Mouse (Mus musculus) heart, embryonic 10.5 days (tissue): Measurements from ENCODE around the gene Anapc5. TPM values are rescaled to one million over a fixed set of nuclear protein-coding genes. Genes with fewer than 3 reads are reported as not detected.

Source experiments
- DNase-seq: peaks from one replicate; pipeline ENCODE4 v3.0.0-alpha.2; 2017; ENCODE audit warnings: low spot score
- H3K27ac ChIP-seq: fragments of 300-500 bp; sonication (generic); 2 replicates; pipeline ENCODE4 v1.5.1; 2016; ENCODE audit warnings: mild to moderate bottlenecking
- H3K27me3 ChIP-seq: fragments of 300-500 bp; sonication (generic); 2 replicates; pipeline ENCODE4 v1.6.1; 2016; ENCODE audit warnings: mild to moderate bottlenecking; ENCODE audit not compliant: poor library complexity, insufficient read depth, severe bottlenecking
- H3K36me3 ChIP-seq: fragments of 300-500 bp; sonication (generic); 2 replicates; pipeline ENCODE4 v1.6.1; 2016; ENCODE audit warnings: mild to moderate bottlenecking, moderate library complexity
- H3K4me1 ChIP-seq: fragments of 300-500 bp; sonication (generic); 2 replicates; pipeline ENCODE4 v1.6.1; 2016; ENCODE audit warnings: mild to moderate bottlenecking
- H3K4me3 ChIP-seq: fragments of 300-500 bp; sonication (generic); 2 replicates; pipeline ENCODE4 v1.5.1; 2016; ENCODE audit warnings: mild to moderate bottlenecking, moderate library complexity
- H3K9me3 ChIP-seq: fragments of 300-500 bp; sonication (generic); 2 replicates; pipeline ENCODE4 v1.6.1; 2016; ENCODE audit warnings: mild to moderate bottlenecking, moderate library complexity
- WGBS: fragments of 180-500 bp; shearing (Covaris S2); methylation state at CpG from one replicate; pipeline ENCODE4 v1.1.7; 2016; 5-methylcytosine and 5-hydroxymethylcytosine counted together
- polyA plus RNA-seq: library from polyadenylated mRNA; unstranded; fragments of >200 nt; fragmentation: Nextera tagmentation; extraction: Ambion mirVana; gene quantifications from 2 replicates; pipeline ENCODE4 v1.2.1, GENCODE M21; 2016

Anapc5 gene
- 405 and 415 TPM in 2 replicates for polyA plus RNA-seq

- WGBS = under 1% methylated on average over 55 of the region's 55 CpGs
- Histone ChIP-seq H3K4me1 (peaks cover 10% of the 10 kb centered on the region), H3K27ac (peak within 1 kb of the TSS; percentile 97)
These were observed at the start of gene Anapc5 for GRCm38 (mm10) chr5:122820777-122821523. Gene Anapc5, minus strand, starts transcription at chr5:122821339.

GRCm38 (mm10) chr5:122863053-122863452, 41.9 kb upstream of the Anapc5 start:
- WGBS = 95% methylated on average over 2 of the region's 2 CpGs
- peaks cover 68% of the 10 kb centered on the region for H3K36me3 ChIP-seq

More at GRCm38 (mm10) chr5:122820777-122821523, at the start of gene Anapc5:
- H3K36me3 ChIP-seq = peaks cover 35% of the 10 kb centered on the region
- H3K4me3 ChIP-seq = peak within 1 kb of the TSS; percentile 87
- no peaks in the 10 kb centered on the region for H3K9me3 ChIP-seq
- peak; percentile 98 for DNase-seq
- H3K27me3 ChIP-seq = no peaks in the 10 kb centered on the region

DNA sequence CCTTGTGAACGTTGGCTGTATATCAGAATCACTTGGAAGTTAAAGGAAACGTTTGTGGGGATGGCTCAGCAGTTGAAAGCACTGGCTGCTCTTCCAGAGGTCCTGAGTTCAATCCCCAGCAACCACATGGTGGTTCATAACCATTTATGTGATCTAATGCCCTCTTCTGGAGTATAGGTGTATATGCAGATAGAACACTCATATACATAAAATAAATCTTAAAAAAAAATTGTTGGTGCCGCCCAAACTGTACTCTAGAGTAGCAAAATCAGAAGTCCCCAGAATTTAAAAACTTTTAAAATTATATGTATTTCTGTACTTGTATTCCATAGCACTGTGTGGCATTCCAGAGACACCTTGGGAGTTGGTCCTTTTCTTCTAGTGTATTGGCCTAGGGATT, 34.7 kb upstream of the Anapc5 start:
- H3K36me3 ChIP-seq = peaks cover 7% of the 10 kb centered on the region; the same call in 1 of the 2 replicates

More at GRCm38 (mm10) chr5:122863053-122863452, 41.9 kb upstream of the Anapc5 start:
- no peak overlapping the region for H3K4me3 ChIP-seq
- no peaks in the 10 kb centered on the region for H3K4me1 ChIP-seq
- H3K27me3 ChIP-seq = no peaks in the 10 kb centered on the region
- no peak overlapping the region for H3K27ac ChIP-seq
- no peak for DNase-seq
- no peaks in the 10 kb centered on the region for H3K9me3 ChIP-seq

GRCm38 (mm10) chr5:122852611-122853010, 31.5 kb upstream of the Anapc5 start:
- Histone ChIP-seq H3K9me3 (no peaks in the 10 kb centered on the region), H3K27me3 (no peaks in the 10 kb centered on the region), H3K4me1 (peaks cover 15% of the 10 kb centered on the region), H3K4me3 (no peak overlapping the region), H3K36me3 (peaks cover 3% of the 10 kb centered on the region; the same call in 1 of the 2 replicates), H3K27ac (no peak overlapping the region)
- 75% methylated on average over 2 of the region's 2 CpGs for WGBS
- DNase-seq = no peak

More for the DNA sequence above, 34.7 kb upstream of the Anapc5 start:
- H3K4me1 ChIP-seq = peaks cover 8% of the 10 kb centered on the region
- no peaks in the 10 kb centered on the region for H3K27me3 ChIP-seq
- H3K4me3 ChIP-seq = no peak overlapping the region
- WGBS = 78% methylated on average over 3 of the region's 3 CpGs
- no peaks in the 10 kb centered on the region for H3K9me3 ChIP-seq
- H3K27ac ChIP-seq = no peak overlapping the region
- DNase-seq = no peak

DNA sequence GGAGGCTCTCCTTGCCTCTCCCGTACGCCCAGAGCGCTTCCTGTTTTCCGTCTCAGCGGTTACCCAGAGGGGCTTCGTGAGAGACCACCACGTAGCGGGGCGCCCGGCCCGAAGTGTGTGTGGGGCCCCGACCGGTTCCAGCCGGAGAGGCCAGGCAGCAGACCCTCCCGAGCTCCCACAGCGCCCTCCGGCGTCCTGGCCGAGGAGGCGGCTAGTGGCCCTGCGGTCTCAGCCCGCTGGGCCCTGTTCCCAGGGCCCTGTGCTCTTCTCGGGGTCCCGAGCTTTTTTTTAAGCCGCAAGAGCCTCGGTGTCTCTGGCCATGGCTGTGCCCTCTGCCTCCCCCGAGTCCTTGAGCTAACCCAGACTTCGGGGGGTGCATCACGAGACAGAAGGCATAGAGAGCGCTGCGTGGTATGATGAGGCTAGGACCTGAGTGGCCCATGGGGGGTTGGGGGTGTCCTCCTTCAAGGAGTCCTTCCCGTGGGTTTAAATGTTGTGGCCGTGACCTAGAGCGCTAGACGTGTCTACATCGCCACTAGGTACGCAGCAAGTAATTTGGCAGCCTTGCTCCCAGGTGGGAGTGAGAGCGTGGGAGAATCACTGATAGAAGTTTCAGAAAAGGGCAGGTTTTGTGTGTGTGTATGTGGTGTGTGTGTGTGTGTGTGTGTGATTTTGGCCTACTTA, 29.3 kb upstream of the Anapc5 start:
- Histone ChIP-seq H3K9me3 (no peaks in the 10 kb centered on the region), H3K4me1 (peaks cover 15% of the 10 kb centered on the region), H3K27me3 (no peaks in the 10 kb centered on the region), H3K27ac (peak overlapping the region; percentile 97), H3K36me3 (no peaks in the 10 kb centered on the region), H3K4me3 (peak overlapping the region; percentile 86)
- no peak for DNase-seq
- under 1% methylated on average over 38 of the region's 38 CpGs for WGBS

GRCm38 (mm10) chr5:122849521-122850318, 28.6 kb upstream of the Anapc5 start, which contains the start of gene Rnf34:
Gene Rnf34, plus strand, starts transcription at chr5:122850048.
- Histone ChIP-seq H3K9me3 (no peaks in the 10 kb centered on the region), H3K27me3 (no peaks in the 10 kb centered on the region), H3K4me1 (peaks cover 15% of the 10 kb centered on the region), H3K27ac (peak within 1 kb of the TSS; percentile 97), H3K36me3 (no peaks in the 10 kb centered on the region), H3K4me3 (peak within 1 kb of the TSS; percentile 86)
- 1% methylated on average over 61 of the region's 61 CpGs for WGBS
- DNase-seq = peak; percentile 99

DNA sequence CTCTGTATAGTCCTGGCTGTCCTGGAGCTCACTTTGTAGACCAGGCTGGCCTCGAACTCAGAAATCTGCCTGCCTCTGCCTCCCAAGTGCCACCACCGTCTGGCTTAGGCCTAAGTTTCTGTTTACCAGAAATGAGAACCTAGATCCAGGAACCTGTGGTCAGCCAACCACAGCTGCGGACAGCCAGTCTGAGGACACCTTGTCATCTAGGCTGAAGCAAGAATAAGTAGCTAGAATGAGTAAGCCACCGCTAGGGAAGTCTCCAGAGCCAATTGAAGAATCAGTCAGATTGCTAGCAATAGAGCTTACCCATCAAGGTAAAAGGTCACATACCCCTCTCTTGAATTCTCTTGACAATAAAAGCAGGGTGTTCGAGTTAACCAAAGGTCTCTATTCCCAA, 22.7 kb upstream of the Anapc5 start:
- 75% methylated on average over 5 of the region's 5 CpGs for WGBS
- no peak overlapping the region for H3K27ac ChIP-seq
- H3K27me3 ChIP-seq = no peaks in the 10 kb centered on the region

GRCm38 (mm10) chr5:122841126-122841525, 20.0 kb upstream of the Anapc5 start:
- Histone ChIP-seq H3K4me3 (no peak overlapping the region), H3K36me3 (no peaks in the 10 kb centered on the region)
- WGBS = 88% methylated on average over 2 of the region's 2 CpGs

More for the DNA sequence above, 22.7 kb upstream of the Anapc5 start:
- no peaks in the 10 kb centered on the region for H3K4me1 ChIP-seq
- H3K36me3 ChIP-seq = no peaks in the 10 kb centered on the region
- H3K9me3 ChIP-seq = no peaks in the 10 kb centered on the region
- H3K4me3 ChIP-seq = no peak overlapping the region
- no peak for DNase-seq

DNA sequence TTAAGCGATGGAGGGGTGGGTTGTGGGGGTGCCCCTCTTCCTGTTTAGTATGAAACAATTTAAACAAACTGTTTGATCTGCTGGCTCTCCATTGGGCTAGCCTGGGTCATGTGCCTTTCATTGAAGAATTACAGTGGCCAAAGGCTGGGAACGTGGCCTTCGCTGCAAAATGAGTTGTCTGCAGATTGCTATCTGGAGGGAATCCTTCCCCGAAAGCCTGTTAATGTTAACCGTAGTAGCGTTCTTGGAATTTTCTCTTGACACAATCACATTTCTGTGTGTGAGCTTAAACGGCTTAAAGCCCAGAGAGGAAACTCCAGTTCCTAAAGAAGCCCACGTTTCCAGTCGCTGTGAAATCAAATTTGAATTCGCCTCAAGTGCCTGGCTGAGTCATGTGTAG, 11.9 kb upstream of the Anapc5 start:
- WGBS = 71% methylated on average over 10 of the region's 10 CpGs
- Histone ChIP-seq H3K27me3 (no peaks in the 10 kb centered on the region), H3K9me3 (no peaks in the 10 kb centered on the region), H3K27ac (no peak overlapping the region), H3K4me3 (no peak overlapping the region), H3K4me1 (no peaks in the 10 kb centered on the region), H3K36me3 (no peaks in the 10 kb centered on the region)
- no peak for DNase-seq

More at GRCm38 (mm10) chr5:122841126-122841525, 20.0 kb upstream of the Anapc5 start:
- no peaks in the 10 kb centered on the region for H3K4me1 ChIP-seq
- no peaks in the 10 kb centered on the region for H3K27me3 ChIP-seq
- no peaks in the 10 kb centered on the region for H3K9me3 ChIP-seq
- no peak for DNase-seq
- H3K27ac ChIP-seq = no peak overlapping the region

- H3K9me3 ChIP-seq = no peaks in the 10 kb centered on the region
- H3K27ac ChIP-seq = no peak overlapping the region
- WGBS = 84% methylated on average over 10 of the region's 10 CpGs
- no peaks in the 10 kb centered on the region for H3K27me3 ChIP-seq
- no peak overlapping the region for H3K4me3 ChIP-seq
- H3K4me1 ChIP-seq = no peaks in the 10 kb centered on the region
- DNase-seq = no peak
- H3K36me3 ChIP-seq = no peaks in the 10 kb centered on the region
These were observed 11.4 kb upstream of the Anapc5 start for GRCm38 (mm10) chr5:122832536-122832935.

GRCm38 (mm10) chr5:122825099-122825498, 4.0 kb upstream of the Anapc5 start:
- 79% methylated on average over 8 of the region's 8 CpGs for WGBS
- H3K4me1 ChIP-seq = peaks cover 2% of the 10 kb centered on the region; the same call in 1 of the 2 replicates
- no peaks in the 10 kb centered on the region for H3K36me3 ChIP-seq
- no peak for DNase-seq
- no peak overlapping the region for H3K4me3 ChIP-seq
- H3K27me3 ChIP-seq = no peaks in the 10 kb centered on the region
- no peak overlapping the region for H3K27ac ChIP-seq
- H3K9me3 ChIP-seq = no peaks in the 10 kb centered on the region

- Histone ChIP-seq H3K4me3 (no peak overlapping the region), H3K4me1 (peaks cover 7% of the 10 kb centered on the region), H3K27me3 (no peaks in the 10 kb centered on the region), H3K27ac (no peak overlapping the region), H3K36me3 (peaks cover 1% of the 10 kb centered on the region), H3K9me3 (no peaks in the 10 kb centered on the region)
- 60% methylated on average over 6 of the region's 6 CpGs for WGBS
- no peak for DNase-seq
These were observed 3.3 kb upstream of the Anapc5 start for GRCm38 (mm10) chr5:122824450-122824849.
